Mouse (Mus musculus): ENCODE measurements around the gene Scgb2b18. TPM values are rescaled to one million over a fixed set of nuclear protein-coding genes. Genes with fewer than 3 reads are reported as not detected.

Scgb2b18 gene
- polyA plus RNA-seq (2012; rRNA removed) = not detected in 2 replicates

GRCm38 (mm10) chr7:33173764-33174163 lies at the start of gene Scgb2b18:
Scgb2b18 (minus strand) TSS chr7:33173864.

GRCm38 (mm10) chr7:33185268-33185667 lies 11.6 kb upstream of the Scgb2b18 start, which contains the start of gene Scgb1b18:
Scgb1b18 (plus strand) TSS chr7:33185568.

Other genes with a start within 250 kb of the Scgb2b18 start
- gene Scgb2b17, start 117.3 kb downstream of the Scgb2b18 start, polyA plus RNA-seq (2012; rRNA removed) = not detected in 2 replicates
- not detected in 2 replicates for gene Scgb1b17, start 110.4 kb downstream of the Scgb2b18 start, polyA plus RNA-seq (2012; rRNA removed)
- not detected in 2 replicates for gene Scgb1b18, start 11.7 kb upstream of the Scgb2b18 start, polyA plus RNA-seq (2012; rRNA removed)
- gene Scgb2b19, start 106.5 kb upstream of the Scgb2b18 start, polyA plus RNA-seq (2012; rRNA removed) = not detected in 2 replicates
- gene Scgb1b19, start 113.4 kb upstream of the Scgb2b18 start, polyA plus RNA-seq (2012; rRNA removed) = not detected in 2 replicates
- not detected in 2 replicates for gene Scgb2b20, start 192.5 kb upstream of the Scgb2b18 start, polyA plus RNA-seq (2012; rRNA removed)
- gene Scgb1b20, start 199.4 kb upstream of the Scgb2b18 start, polyA plus RNA-seq (2012; rRNA removed) = not detected in 2 replicates